Mouse (Mus musculus): ENCODE results near the gene Rps11. TPM values are rescaled to one million over a fixed set of nuclear protein-coding genes. Genes with fewer than 3 reads are reported as not detected.
"Not testable (repeated sequence)": the region's sequence is repeated elsewhere in the genome, so short reads cannot be mapped to it uniquely, and the experiment has no call there.

Rps11 gene
- polyA plus RNA-seq, 1 experiment from 2014 or later = 1,843 TPM

GRCm38 (mm10) chr7:45111940-45112339 lies 12.3 kb downstream of the Rps11 start:
- H3K36me3 ChIP-seq (replicated peaks) = no peaks in the 10 kb centered on the region
- DNase-seq (ENCODE audit: extremely low spot score, low spot score) = no peak
- 71% methylated on average over 2 of the region's 2 CpGs for WGBS
- H3K27ac ChIP-seq = no peak overlapping the region
- H3K4me1 ChIP-seq = peaks cover 4% of the 10 kb centered on the region
- H3K4me3 ChIP-seq = no peak overlapping the region
- no peaks in the 10 kb centered on the region for H3K9me3 ChIP-seq
- H3K27me3 ChIP-seq (ENCODE audit: poor library complexity, severe bottlenecking) = no peaks in the 10 kb centered on the region

GRCm38 (mm10) chr7:45110089-45110488 lies 14.2 kb downstream of the Rps11 start:
- not testable (repeated sequence) for DNase-seq (ENCODE audit: extremely low spot score, low spot score); H3K36me3 ChIP-seq (replicated peaks); H3K27ac ChIP-seq; H3K4me3 ChIP-seq; H3K9me3 ChIP-seq; H3K27me3 ChIP-seq (ENCODE audit: poor library complexity, severe bottlenecking)
- H3K4me1 ChIP-seq = peaks cover 18% of the 10 kb centered on the region
- WGBS = 94% methylated on average over 4 of the region's 4 CpGs

GRCm38 (mm10) chr7:45107052-45107645 lies 17.1 kb downstream of the Rps11 start:
- H3K27ac ChIP-seq = peak overlapping the region; percentile 63; the same call in 1 of the 2 replicates
- no peak overlapping the region for H3K4me3 ChIP-seq
- DNase-seq (ENCODE audit: extremely low spot score, low spot score) = no peak
- WGBS = 50% methylated on average over 5 of the region's 5 CpGs
- H3K9me3 ChIP-seq = no peaks in the 10 kb centered on the region
- H3K36me3 ChIP-seq (replicated peaks) = no peaks in the 10 kb centered on the region
- peaks cover 32% of the 10 kb centered on the region for H3K4me1 ChIP-seq
- H3K27me3 ChIP-seq (ENCODE audit: poor library complexity, severe bottlenecking) = no peaks in the 10 kb centered on the region

GRCm38 (mm10) chr7:45106441-45106840 lies 17.8 kb downstream of the Rps11 start:
- H3K36me3 ChIP-seq (replicated peaks) = no peaks in the 10 kb centered on the region
- no peak overlapping the region; the same call in 1 of the 2 replicates for H3K4me3 ChIP-seq
- no peak for DNase-seq (ENCODE audit: extremely low spot score, low spot score)
- H3K27me3 ChIP-seq (ENCODE audit: poor library complexity, severe bottlenecking) = no peaks in the 10 kb centered on the region
- no peaks in the 10 kb centered on the region for H3K9me3 ChIP-seq
- WGBS = 41% methylated on average over 6 of the region's 6 CpGs
- H3K4me1 ChIP-seq = peaks cover 32% of the 10 kb centered on the region
- H3K27ac ChIP-seq = peak overlapping the region; percentile 77

GRCm38 (mm10) chr7:45105491-45105890 lies 18.7 kb downstream of the Rps11 start:
- 85% methylated on average over 8 of the region's 8 CpGs for WGBS
- no peak for DNase-seq (ENCODE audit: extremely low spot score, low spot score)
- Histone ChIP-seq H3K27ac (0 out of 2 replicates have a peak overlapping the region, but pooled peaks have one; percentile 20), H3K9me3 (no peaks in the 10 kb centered on the region), H3K36me3 (replicated peaks) (no peaks in the 10 kb centered on the region), H3K27me3 (ENCODE audit: poor library complexity, severe bottlenecking) (no peaks in the 10 kb centered on the region), H3K4me3 (no peak overlapping the region), H3K4me1 (peaks cover 32% of the 10 kb centered on the region)

GRCm38 (mm10) chr7:45104941-45105340 lies 19.3 kb downstream of the Rps11 start:
- Histone ChIP-seq H3K9me3 (no peaks in the 10 kb centered on the region), H3K4me1 (peaks cover 32% of the 10 kb centered on the region), H3K4me3 (no peak overlapping the region), H3K27ac (0 out of 2 replicates have a peak overlapping the region, but pooled peaks have one; percentile 20), H3K27me3 (ENCODE audit: poor library complexity, severe bottlenecking) (no peaks in the 10 kb centered on the region), H3K36me3 (replicated peaks) (no peaks in the 10 kb centered on the region)
- DNase-seq (ENCODE audit: extremely low spot score, low spot score) = no peak
- WGBS = 84% methylated on average over 5 of the region's 5 CpGs

GRCm38 (mm10) chr7:45103652-45104180 lies 20.5 kb downstream of the Rps11 start, which contains the start of gene Fcgrt:
Fcgrt (minus strand) TSS chr7:45103851.
- no peak for DNase-seq (ENCODE audit: extremely low spot score, low spot score)
- Histone ChIP-seq H3K4me1 (peaks cover 32% of the 10 kb centered on the region), H3K27ac (peak within 1 kb of the TSS; percentile 72), H3K27me3 (ENCODE audit: poor library complexity, severe bottlenecking) (no peaks in the 10 kb centered on the region), H3K9me3 (no peaks in the 10 kb centered on the region), H3K36me3 (replicated peaks) (no peaks in the 10 kb centered on the region), H3K4me3 (no peak within 1 kb of the TSS)
- 80% methylated on average over 7 of the region's 7 CpGs for WGBS

- 80% methylated on average over 9 of the region's 9 CpGs for WGBS
- H3K4me3 ChIP-seq = no peak overlapping the region
- no peak for DNase-seq (ENCODE audit: extremely low spot score, low spot score)
- H3K27ac ChIP-seq = peak overlapping the region; percentile 72
- H3K27me3 ChIP-seq (ENCODE audit: poor library complexity, severe bottlenecking) = no peaks in the 10 kb centered on the region
- H3K4me1 ChIP-seq = peaks cover 32% of the 10 kb centered on the region
- H3K9me3 ChIP-seq = no peaks in the 10 kb centered on the region
- H3K36me3 ChIP-seq (replicated peaks) = no peaks in the 10 kb centered on the region
These were observed 21.2 kb downstream of the Rps11 start for GRCm38 (mm10) chr7:45102940-45103585.

GRCm38 (mm10) chr7:45102441-45102840 lies 21.8 kb downstream of the Rps11 start:
- no peak for DNase-seq (ENCODE audit: extremely low spot score, low spot score)
- peak overlapping the region; percentile 40 for H3K27ac ChIP-seq
- no peaks in the 10 kb centered on the region for H3K9me3 ChIP-seq
- WGBS = 91% methylated on average over 11 of the region's 11 CpGs
- no peaks in the 10 kb centered on the region for H3K36me3 ChIP-seq (replicated peaks)
- H3K4me3 ChIP-seq = no peak overlapping the region
- H3K4me1 ChIP-seq = peaks cover 34% of the 10 kb centered on the region
- H3K27me3 ChIP-seq (ENCODE audit: poor library complexity, severe bottlenecking) = no peaks in the 10 kb centered on the region

- no peak for DNase-seq (ENCODE audit: extremely low spot score, low spot score)
These were observed 24.2 kb downstream of the Rps11 start for GRCm38 (mm10) chr7:45100046-45100445.

GRCm38 (mm10) chr7:45098541-45099240 lies 25.5 kb downstream of the Rps11 start:
- 88% methylated on average over 8 of the region's 8 CpGs for WGBS
- Histone ChIP-seq H3K9me3 (no peaks in the 10 kb centered on the region), H3K27ac (no peak overlapping the region), H3K36me3 (replicated peaks) (no peaks in the 10 kb centered on the region), H3K27me3 (ENCODE audit: poor library complexity, severe bottlenecking) (no peaks in the 10 kb centered on the region), H3K4me3 (no peak overlapping the region), H3K4me1 (peaks cover 29% of the 10 kb centered on the region)
- no peak for DNase-seq (ENCODE audit: extremely low spot score, low spot score)

More at GRCm38 (mm10) chr7:45100046-45100445, 24.2 kb downstream of the Rps11 start:
- 95% methylated on average over 6 of the region's 6 CpGs for WGBS
- no peak overlapping the region for H3K4me3 ChIP-seq
- H3K9me3 ChIP-seq = no peaks in the 10 kb centered on the region
- H3K36me3 ChIP-seq (replicated peaks) = no peaks in the 10 kb centered on the region
- peaks cover 24% of the 10 kb centered on the region for H3K4me1 ChIP-seq
- H3K27ac ChIP-seq = no peak overlapping the region
- no peaks in the 10 kb centered on the region for H3K27me3 ChIP-seq (ENCODE audit: poor library complexity, severe bottlenecking)

- 65% methylated on average over 6 of the region's 6 CpGs for WGBS
- no peaks in the 10 kb centered on the region for H3K27me3 ChIP-seq (ENCODE audit: poor library complexity, severe bottlenecking)
- peaks cover 33% of the 10 kb centered on the region for H3K4me1 ChIP-seq
- H3K9me3 ChIP-seq = no peaks in the 10 kb centered on the region
- no peak for DNase-seq (ENCODE audit: extremely low spot score, low spot score)
- H3K4me3 ChIP-seq = no peak overlapping the region
- H3K27ac ChIP-seq = no peak overlapping the region
- no peaks in the 10 kb centered on the region for H3K36me3 ChIP-seq (replicated peaks)
These were observed 26.8 kb downstream of the Rps11 start for GRCm38 (mm10) chr7:45097479-45097878.

- not testable (repeated sequence) for H3K27me3 ChIP-seq (ENCODE audit: poor library complexity, severe bottlenecking); H3K9me3 ChIP-seq; H3K36me3 ChIP-seq (replicated peaks); H3K4me3 ChIP-seq; H3K27ac ChIP-seq; DNase-seq (ENCODE audit: extremely low spot score, low spot score)
- 93% methylated on average over 14 of the region's 14 CpGs for WGBS
- peaks cover 48% of the 10 kb centered on the region for H3K4me1 ChIP-seq
These were observed 28.3 kb downstream of the Rps11 start for GRCm38 (mm10) chr7:45095965-45096364.
